Mouse (Mus musculus): ENCODE results near the gene Gm10260.

The Gm10260 gene

DNA sequence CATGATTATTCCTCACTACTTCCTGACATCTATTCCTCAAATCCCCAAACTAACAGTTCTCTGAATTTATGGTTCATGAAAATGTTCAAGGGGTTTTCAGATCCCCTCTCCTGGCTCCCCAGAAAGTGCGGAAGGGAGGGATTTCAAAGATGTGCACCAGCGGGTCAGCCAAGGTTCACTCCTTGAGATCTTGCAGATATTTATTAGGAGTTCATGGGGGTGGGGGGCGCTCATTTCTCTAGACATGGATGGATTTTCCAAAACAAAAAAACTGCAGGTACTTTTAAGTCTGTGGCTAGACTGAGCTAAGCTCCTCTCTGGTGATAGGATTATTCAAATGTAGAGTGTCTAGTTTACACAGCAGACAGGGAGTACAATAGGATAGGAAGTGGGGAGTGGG is 8.4 kb upstream of the Gm10260 start:
- no peak for DNase-seq (ENCODE audit: low read depth, low spot score)

DNA sequence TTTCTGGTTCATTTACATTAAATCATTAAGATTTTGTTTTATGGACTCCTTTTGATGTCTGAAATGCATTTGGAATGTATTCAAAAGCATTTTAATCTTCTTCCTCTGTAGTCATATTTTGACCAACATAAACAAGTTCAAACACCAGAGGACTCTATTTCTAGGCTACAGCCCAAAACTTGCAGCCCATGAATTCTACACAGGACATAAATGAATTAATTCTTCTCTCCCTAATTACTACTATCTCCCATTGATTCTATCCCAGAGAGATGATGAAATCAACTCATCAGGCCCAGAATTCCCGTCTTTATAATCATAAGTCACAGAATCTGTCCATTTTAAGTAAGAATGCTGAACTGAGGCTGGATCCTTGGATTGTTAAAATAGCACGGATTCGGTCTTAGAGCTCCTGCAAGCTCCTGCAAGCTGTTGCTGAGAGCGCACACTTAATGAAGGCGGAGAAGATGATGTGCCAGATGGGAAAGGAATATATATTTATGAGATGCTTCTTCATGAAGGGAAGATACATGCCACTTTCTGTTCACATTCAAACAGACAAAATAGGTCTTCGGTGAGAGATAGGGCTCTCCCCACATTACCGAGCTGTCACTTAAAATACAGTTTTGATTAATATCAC is 7.7 kb upstream of the Gm10260 start:
- no peak for DNase-seq (ENCODE audit: low read depth, low spot score)

DNA sequence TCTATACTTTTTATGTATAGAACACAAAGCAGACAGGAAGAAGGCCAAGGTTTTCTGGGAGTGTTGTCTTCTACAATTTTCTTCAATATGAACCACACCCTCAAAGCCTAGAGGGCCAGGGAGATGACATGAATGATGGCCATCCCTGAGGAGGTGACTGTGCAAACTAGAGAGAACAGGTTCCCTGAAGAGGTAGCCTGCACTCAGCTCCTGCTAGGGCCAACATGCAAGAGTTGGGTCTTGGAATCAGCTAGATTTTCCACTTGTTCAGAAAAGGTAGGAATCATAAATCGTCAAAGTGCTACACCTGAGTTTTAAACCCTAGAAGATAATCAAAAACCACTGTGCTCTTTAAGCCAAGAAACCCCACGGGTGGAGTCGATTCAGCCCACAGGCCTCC is 6.2 kb upstream of the Gm10260 start:
- DNase-seq (ENCODE audit: low read depth, low spot score) = no peak

DNA sequence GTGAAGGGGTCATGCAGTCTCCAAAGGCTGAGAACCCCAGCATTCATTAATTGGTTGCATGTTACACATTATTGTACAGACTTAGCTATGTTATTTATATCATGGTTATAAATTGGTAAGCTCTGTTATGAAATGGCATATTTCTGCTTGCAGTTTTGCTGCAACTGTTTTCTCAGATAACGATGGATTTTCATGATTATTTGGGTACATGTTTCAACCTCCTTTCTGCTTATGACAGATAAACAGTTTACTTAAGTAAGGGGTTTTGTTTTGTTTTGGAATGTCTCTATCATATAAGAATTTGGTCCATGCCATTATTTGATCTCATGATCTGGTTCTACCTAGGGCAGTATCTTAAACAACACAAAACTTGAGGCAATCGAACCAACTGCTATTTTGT is 5.5 kb upstream of the Gm10260 start:
- DNase-seq (ENCODE audit: low read depth, low spot score) = no peak

DNA sequence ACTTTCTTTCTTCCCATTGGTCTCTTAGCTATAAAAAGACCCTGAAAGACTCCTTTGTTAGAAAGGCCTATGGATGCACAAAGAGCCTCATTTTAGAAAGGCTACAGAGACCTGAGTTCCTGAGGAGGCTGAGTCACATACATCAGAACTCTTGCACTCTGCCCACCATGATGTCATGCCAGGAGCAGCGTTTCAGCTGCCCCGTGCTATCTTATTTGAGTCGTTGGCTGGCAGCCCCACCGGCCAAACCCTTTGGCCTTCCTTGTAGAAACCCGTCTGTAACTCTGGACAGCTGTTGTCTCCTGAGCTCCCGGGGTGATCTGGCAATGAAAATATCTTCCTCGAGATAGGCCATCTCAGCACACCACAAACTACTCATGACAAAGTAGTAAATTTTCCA is 3.6 kb upstream of the Gm10260 start:
- no peak for DNase-seq (ENCODE audit: low read depth, low spot score)

DNA sequence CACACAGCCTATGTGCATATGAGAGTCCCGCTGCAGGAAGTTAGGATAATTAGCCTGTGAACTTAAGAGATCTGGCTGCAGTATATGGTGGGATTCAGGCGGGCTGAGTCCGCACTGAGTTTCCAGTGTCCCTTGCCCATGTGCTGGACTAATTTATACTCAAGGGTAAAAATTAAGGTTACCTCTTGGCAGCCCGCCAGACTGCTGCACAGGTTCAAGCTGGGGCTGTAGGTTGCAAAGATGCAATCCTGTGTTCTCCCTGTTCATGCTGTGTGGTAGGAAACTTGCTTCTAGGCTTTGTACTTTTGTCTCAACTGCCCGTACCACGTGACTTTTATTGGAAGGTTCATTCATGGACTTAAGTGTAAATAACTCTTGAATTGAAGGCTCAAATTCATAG is 3.0 kb upstream of the Gm10260 start:
- DNase-seq (ENCODE audit: low read depth, low spot score) = no peak

DNA sequence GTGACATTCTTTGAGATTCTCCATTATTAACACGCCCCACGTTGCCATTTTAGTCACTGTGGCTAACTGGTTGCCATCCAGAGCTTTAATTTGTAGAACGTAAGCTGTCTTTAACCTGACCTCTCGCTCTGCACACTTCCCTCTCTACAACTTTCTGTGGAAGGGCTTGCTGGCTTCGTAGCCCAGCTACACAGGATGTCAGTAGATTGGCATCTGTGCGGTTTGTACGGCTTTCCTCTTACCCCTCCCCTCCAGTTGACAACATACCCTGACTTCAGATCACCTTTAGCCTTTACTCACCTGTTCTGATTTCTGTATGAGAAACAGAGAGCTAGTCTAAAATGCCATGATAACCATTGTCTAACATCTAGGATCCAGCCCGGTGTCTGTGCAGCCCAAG is 1.7 kb upstream of the Gm10260 start:
- no peak for DNase-seq (ENCODE audit: low read depth, low spot score)

DNA sequence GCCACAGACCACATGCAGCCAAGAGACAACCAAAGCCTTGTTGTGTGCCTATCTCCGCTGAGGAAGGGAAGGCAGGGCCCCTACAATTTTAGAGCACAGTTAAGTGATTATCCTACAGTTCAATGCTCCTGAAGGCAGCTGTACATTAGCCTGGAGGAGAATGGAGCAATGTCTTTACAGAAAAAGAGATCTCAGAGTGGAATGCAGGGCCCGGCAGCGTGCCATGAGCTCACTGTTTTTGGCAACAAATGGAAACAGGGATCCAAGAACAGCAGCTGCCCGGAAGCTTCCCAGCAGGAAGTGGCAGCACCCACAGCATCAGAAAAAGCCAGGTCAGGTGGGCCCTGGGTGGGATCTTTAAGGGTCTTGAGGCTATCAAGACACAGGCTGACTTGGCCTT is 3.4 kb downstream of the Gm10260 start:
- DNase-seq (ENCODE audit: low read depth, low spot score) = no peak

DNA sequence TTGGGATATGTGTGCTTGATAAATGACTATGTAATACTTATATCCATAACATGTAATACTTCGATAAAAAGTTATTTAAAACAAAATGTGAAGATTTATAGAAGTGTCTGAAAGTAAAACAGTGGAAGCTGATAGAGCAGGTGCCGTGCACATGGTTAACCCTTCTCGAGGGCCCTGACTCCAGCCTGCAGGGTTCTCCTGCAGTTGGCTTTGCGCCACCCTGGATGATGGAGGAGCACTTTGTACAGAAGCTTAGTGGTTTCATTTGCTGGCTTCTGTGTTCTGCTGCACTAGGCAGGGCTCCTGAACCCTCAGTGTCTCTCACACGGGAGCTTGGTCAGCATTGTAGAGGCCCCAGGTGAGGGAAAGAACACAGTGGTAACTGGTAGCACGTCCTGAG is 4.3 kb downstream of the Gm10260 start:
- no peak for DNase-seq (ENCODE audit: low read depth, low spot score)

DNA sequence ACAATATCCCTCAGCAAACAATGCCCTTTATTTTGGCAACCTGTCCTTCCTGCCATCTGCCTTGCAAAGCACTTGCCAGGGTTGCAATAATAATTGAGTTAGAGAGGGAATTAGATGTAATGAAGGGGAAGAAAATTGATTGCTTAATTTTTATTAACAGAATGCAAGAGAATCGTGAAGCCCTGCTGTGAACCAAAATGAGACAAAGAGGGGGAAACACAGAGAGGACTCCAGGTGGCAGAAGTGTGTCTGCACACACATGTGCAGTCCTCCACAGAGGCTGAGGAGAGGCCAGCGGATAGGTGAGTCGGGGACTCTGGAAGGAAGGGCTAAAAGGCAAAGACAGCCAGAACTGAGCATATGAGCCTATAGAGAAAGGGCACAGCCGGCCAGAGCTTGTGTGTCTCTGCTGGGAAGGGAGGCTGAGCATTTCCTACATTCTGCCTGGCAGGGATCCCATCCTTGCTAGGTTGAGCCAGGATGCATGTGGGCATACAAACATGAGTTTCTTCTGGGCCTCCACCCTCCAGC is 9.5 kb downstream of the Gm10260 start:
- DNase-seq (ENCODE audit: low read depth, low spot score) = no peak

DNA sequence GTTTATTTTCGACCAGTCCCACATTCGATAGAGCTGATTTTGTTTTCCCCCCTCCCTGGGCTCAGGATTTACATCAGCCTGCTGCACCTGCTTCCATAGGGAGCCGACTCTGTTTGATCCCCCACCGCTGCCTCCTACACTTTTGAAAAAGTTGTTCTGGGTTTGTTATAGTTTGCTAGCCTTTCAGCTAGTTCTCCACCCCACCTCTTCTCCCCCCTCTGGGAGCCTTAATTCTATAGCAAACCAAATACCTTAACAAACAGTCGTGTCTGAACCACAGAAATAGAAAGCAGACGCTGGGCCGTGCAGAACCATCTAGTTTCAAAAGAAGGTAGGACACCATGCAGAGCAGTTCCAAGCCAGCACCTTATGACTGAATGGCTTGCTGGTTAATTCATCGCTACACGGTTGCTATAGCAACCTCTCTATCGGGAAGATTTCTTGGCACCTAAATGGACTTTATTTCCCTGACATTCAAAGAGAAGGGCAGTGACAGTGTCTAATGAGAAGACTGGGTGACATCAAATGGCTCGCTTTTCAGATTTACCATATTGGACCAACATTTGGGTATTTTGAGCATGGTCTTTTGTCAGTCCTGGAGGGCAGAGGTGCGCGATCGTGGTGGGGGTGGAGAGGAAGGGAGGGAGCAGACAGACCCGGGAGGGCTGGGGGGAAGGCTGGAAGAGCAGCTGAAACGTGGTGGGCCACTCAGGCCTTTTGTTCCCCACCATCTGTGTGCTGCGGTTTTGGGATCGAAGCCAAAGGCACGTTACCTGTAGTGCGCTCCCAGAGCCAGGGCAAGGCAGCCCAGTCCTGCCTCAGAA is 13.2 kb downstream of the Gm10260 start:
- DNase-seq (ENCODE audit: low read depth, low spot score) = no peak

DNA sequence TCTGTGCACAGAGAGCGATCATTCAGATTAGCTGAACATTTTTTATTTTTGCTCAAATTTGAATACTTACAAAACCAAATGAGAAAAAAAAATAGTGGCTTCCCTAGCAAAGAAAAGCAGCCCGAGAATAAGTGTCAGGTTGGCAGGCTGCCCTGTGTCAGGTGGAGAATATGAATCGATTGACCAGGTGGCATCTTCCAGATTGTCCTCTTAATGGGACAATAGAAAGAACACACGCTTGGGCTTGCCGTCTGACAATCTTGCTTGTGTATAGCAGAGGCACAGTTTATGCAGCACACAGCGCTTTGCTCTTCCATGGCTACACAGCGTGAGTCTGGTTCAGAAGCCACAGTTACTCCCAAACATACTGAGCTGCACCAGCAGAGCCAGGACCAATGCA is 15.8 kb downstream of the Gm10260 start:
- DNase-seq (ENCODE audit: low read depth, low spot score) = no peak

DNA sequence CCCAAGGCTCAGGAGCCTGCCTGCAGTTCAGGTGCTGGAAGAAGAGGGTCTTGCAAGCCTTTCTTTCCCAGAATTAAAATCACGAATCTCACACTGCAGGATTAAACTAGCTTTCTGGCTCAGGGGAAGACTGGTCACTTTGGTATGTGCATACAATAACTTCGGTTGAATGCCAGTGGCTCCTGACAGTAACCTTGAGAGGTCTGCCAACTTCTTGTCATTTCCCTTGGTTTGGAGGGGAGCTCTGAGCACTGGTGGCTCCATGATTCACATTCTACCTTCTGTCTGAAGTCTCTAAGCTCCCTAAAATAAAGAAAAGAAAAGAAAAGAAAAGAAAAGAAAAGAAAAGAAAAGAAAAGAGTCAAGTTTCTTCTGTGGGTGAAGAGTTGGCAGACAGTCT is 16.4 kb downstream of the Gm10260 start:
- DNase-seq (ENCODE audit: low read depth, low spot score) = no peak

DNA sequence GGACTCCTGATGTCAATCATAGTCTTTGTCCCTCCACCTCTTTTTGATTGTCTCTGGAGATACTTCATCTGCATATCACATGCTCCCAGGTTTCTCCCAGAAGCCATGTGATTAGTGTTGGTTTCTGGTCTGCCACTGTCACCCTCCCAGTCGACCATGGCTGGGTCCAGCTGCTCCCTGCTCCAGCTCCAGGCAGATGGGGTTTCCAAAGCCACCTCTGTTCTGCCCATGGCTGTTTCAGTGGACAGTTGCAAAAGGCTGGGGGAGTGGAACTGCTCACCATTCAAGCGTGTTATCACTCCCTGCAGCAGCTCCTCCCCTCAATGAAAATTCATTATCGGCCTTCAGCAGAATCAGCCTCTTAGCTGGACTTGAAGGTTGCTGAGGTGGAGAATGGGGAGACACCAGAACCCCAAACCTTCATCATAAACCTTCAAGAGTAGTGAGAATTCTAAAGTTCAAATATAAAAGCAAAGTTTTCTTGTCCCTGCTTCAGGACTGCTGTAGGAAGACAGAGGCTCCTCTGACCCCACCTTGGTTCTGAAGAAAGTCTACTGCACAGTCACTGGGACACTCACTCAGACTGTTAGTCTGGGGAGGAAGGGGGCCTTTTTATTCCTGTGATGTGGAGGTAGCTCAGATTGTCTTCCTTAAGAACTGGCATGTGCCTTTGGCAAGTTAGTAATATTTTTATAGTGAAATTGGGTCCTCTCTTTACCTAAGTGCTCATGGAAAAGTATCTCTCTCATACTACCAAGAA is 17.0 kb downstream of the Gm10260 start:
- no peak for DNase-seq (ENCODE audit: low read depth, low spot score)

DNA sequence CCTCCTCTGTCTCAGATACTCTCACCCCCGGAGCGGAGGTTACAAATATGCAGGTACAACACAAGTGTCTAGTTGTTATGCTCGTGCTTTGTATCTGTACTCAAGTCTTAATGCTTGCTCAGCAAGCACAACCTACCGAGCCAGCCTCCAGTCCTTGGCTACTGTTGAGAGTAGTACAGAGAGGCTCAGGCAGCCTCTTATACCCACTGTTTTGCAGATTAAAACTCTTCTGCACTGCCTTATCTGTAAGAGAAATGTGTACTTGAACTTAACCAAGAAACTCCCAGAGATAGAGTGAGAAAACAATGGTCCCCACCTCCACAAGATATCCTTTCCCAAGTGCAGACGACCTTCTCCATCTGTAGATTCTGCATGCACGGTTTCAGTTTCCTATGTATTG is 24.5 kb downstream of the Gm10260 start:
- no peak for DNase-seq (ENCODE audit: low read depth, low spot score)

DNA sequence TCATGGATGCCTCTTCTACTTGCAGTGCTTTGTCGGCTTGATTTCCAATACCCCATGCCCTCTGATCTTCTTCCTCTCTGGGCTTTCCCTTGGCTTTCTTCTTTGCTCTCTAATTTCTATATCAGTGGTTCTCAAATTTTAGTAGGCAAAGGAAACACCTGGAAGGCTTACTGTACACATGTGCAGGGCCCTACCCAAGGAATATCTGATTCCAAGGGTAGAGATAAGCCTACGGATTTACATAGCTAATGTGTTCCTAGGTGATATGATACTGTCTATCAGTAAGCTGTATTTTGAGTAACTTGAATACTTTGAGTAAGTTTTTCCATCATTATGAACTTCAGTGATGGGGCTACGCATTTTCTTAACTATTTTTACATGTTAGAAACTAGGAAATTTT is 25.7 kb downstream of the Gm10260 start:
- DNase-seq (ENCODE audit: low read depth, low spot score) = no peak

DNA sequence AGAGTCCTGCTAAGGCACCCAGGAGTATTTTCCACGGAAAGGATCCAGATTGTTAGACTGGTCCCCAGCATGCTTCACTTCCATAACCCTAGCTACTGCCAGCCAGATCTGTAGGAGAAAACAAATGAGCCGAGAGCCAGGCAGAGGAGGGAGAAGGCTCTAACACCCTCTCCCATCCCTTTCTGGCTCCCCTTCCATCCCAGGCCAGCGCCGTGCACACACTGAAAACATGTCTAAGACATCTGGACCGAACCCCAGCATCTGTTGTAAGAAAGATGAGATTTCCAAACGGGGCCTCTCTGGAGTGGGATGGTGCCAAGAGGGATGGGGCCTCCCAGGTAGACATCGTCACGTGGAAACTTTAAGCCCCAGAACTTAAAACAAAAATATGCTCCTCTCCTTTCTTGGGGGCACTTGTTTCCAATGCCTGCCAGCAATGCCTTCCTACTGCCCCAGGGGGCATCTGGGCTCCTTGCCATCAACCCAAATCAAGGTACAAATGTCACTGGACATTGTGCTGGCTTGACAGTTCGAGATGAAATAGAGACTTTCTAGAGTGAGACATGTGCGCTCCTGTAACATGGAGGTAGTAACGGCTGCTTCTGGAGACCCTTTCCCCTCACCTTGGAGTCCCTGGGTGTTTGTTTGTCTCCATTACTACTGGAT is 35.1 kb downstream of the Gm10260 start:
- no peak for DNase-seq (ENCODE audit: low read depth, low spot score)

DNA sequence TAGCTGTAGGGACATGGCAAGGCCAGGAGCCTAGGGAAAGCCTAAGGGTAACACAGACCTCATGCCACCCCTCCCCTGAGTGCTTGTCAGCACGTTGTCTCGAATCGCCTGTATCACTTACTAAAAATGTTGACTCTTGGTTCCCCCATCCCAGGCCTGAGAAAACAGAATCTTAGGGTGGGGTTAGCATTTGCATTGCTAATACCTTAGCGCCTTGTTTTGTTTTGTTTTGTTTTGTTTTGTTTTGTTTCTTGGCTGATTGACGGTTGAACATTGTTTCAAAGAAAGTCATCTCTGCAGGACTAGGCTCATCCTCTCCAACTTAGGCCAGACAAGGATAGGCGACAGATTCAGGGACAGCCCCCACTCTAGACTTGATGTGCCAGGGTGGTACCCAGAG is 35.9 kb downstream of the Gm10260 start:
- DNase-seq (ENCODE audit: low read depth, low spot score) = no peak

DNA sequence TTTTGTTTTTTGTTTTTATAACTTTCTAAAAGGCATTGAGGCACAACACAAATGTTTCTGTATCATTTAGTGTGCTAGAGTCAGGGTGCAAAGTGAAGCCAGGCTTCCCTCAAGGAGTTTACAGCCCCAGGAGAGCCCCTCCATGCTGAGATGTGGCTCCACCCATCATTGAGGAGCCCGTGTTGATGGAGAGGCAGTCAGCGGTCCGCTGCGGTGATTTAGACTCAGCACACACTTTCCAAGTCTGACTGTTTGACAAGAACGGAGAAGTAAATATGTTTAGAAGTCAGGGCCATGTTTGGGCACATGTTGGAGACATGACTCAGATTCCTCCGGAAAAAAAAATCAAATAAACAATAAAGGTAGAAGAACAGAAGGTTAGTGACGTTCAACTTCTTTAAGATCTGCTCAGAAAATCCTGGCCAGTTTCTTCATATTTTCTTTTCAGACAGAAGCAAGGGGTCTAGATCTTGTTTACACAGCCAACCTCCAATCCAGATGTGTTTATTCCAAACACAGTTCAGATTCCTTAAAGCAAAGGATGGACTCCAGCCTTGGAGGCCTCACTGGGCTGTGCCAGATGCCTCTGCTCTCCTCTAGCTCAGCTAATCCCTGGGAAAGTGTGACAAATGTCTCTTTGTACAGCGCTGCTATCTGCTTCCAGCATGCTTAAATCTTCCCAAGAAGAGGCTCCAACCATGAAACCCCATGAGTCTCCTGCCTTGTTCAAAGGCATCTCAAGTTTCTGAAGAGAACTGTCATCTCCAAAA is 47.7 kb downstream of the Gm10260 start:
- no peak for DNase-seq (ENCODE audit: low read depth, low spot score)

DNA sequence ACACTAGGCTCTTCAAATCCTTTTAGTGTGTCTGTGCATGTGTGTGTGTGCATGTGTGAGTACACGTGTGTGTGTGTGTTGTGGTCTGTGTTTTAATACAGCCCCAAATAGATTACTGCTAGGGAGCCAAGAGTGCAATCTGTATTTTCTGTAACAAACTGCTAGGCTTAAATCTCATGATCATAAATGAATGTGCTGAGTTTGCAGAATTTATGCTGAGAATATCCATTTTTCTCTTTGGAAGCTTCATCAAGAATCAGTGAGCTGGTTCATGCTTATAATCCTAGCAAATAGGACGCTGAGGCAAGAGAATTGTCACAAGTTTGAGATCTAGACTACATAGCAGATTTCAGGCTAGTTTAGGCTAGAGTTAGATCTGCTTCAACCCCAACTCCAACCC is 48.9 kb downstream of the Gm10260 start:
- no peak for DNase-seq (ENCODE audit: low read depth, low spot score)
